Mouse (Mus musculus) G1E (cell line): Measurements from ENCODE around the gene Pfkfb3.

ENCODE experiments used
- CTCF ChIP-seq: IDR thresholded peaks from 2 replicates; pipeline ENCODE4 v1.5.1; 2012; ENCODE audit warnings: low read depth, low read length, inconsistent platforms, mixed read lengths
- GATA2 ChIP-seq: IDR thresholded peaks from 2 replicates; pipeline ENCODE4 v1.6.1; 2012; ENCODE audit warnings: low read depth, low read length, inconsistent platforms, borderline replicate concordance
- POLR2AphosphoS5 ChIP-seq: IDR thresholded peaks from 2 replicates; pipeline ENCODE4 v1.6.1; 2012; ENCODE audit warnings: low read depth, low read length, inconsistent platforms; ENCODE audit not compliant: insufficient replicate concordance

DNA sequence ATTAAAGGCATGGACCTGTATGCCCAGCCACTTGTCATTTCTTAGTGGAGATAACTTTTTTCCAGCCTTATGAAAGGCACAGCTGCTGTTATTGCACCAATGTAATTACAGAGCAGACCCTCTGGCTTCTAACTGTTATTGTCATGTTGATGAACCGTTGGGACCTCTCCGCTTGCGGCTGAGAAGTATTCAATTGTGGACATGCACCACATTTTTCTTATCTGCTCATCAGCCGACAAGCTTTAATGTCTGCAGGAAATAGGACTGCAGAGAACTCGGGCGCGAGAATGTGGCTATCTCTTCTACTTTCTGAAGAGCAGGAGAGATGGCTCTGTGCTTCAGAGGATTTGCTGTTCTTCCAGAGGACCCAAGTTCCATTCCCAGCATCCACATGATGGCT lies 12.4 kb upstream of the Pfkfb3 start:
- no peak for TF ChIP-seq CTCF
- no peak for TF ChIP-seq POLR2AphosphoS5
- TF ChIP-seq GATA2, result no peak
